Mouse (Mus musculus) kidney, postnatal 14 days (tissue): Measurements from ENCODE around the gene Otop2.

Experiments used
- DNase-seq: peaks from one replicate; pipeline ENCODE4 v3.0.0; 2022; ENCODE audit warnings: mixed read lengths

Gene Otop2

GRCm38 (mm10) chr11:115306863-115307262 lies at the start of gene Otop2:
Gene Otop2, plus strand, starts transcription at chr11:115307163.
- no peak for DNase-seq

GRCm38 (mm10) chr11:115257775-115258510 lies 49.0 kb upstream of the Otop2 start:
- DNase-seq: peak; percentile 32

- DNase-seq: no peak
Measured at GRCm38 (mm10) chr11:115259134-115259533, 47.8 kb upstream of the Otop2 start.

- no peak for DNase-seq
Measured at GRCm38 (mm10) chr11:115262954-115263353, 44.0 kb upstream of the Otop2 start.

GRCm38 (mm10) chr11:115264136-115264861 lies 42.7 kb upstream of the Otop2 start:
- DNase-seq: no peak

- no peak for DNase-seq
Measured at GRCm38 (mm10) chr11:115264862-115265668, 41.9 kb upstream of the Otop2 start.

GRCm38 (mm10) chr11:115265771-115266399 lies 41.1 kb upstream of the Otop2 start:
- no peak for DNase-seq

- DNase-seq: no peak
Measured at GRCm38 (mm10) chr11:115266400-115266778, 40.6 kb upstream of the Otop2 start.

- no peak for DNase-seq
Measured at GRCm38 (mm10) chr11:115267061-115267883, 39.7 kb upstream of the Otop2 start, which contains the start of gene Grin2c. Gene Grin2c, minus strand, starts transcription at chr11:115267243.

- no peak for DNase-seq
Measured at GRCm38 (mm10) chr11:115267958-115268357, 39.0 kb upstream of the Otop2 start.

GRCm38 (mm10) chr11:115269330-115270066 lies 37.5 kb upstream of the Otop2 start:
- no peak for DNase-seq

GRCm38 (mm10) chr11:115270148-115270861 lies 36.7 kb upstream of the Otop2 start:
- peak; percentile 82 for DNase-seq

GRCm38 (mm10) chr11:115271052-115271451 lies 35.9 kb upstream of the Otop2 start:
- no peak for DNase-seq

- DNase-seq: no peak
Measured at GRCm38 (mm10) chr11:115271481-115271880, 35.5 kb upstream of the Otop2 start.

GRCm38 (mm10) chr11:115272894-115273498 lies 34.0 kb upstream of the Otop2 start:
- no peak for DNase-seq

GRCm38 (mm10) chr11:115273735-115274134 lies 33.2 kb upstream of the Otop2 start:
- no peak for DNase-seq

- no peak for DNase-seq
Measured at GRCm38 (mm10) chr11:115274178-115274577, 32.8 kb upstream of the Otop2 start.

- DNase-seq: no peak
Measured at GRCm38 (mm10) chr11:115274771-115275170, 32.2 kb upstream of the Otop2 start.

- DNase-seq: no peak
Measured at GRCm38 (mm10) chr11:115275509-115275908, 31.5 kb upstream of the Otop2 start.

- no peak for DNase-seq
Measured at GRCm38 (mm10) chr11:115275954-115276353, 31.0 kb upstream of the Otop2 start.
